Mouse (Mus musculus) G1E-ER4 (cell line): ENCODE results near the gene Tead1. TPM values are rescaled to one million over a fixed set of nuclear protein-coding genes. Genes with fewer than 3 reads are reported as not detected.

Experiments used
- GATA1 ChIP-seq: IDR thresholded peaks from one replicate; pipeline ENCODE4 v1.8.0; 2012; ENCODE audit warnings: low read length, inconsistent platforms
- polyA plus RNA-seq: library from polyadenylated mRNA; stranded (reverse); fragments of >175 nt; gene quantifications from 2 replicates; pipeline ENCODE4 v1.2.3, GENCODE M21; 2012

Tead1 gene
- polyA plus RNA-seq, 1 experiment: not detected

DNA sequence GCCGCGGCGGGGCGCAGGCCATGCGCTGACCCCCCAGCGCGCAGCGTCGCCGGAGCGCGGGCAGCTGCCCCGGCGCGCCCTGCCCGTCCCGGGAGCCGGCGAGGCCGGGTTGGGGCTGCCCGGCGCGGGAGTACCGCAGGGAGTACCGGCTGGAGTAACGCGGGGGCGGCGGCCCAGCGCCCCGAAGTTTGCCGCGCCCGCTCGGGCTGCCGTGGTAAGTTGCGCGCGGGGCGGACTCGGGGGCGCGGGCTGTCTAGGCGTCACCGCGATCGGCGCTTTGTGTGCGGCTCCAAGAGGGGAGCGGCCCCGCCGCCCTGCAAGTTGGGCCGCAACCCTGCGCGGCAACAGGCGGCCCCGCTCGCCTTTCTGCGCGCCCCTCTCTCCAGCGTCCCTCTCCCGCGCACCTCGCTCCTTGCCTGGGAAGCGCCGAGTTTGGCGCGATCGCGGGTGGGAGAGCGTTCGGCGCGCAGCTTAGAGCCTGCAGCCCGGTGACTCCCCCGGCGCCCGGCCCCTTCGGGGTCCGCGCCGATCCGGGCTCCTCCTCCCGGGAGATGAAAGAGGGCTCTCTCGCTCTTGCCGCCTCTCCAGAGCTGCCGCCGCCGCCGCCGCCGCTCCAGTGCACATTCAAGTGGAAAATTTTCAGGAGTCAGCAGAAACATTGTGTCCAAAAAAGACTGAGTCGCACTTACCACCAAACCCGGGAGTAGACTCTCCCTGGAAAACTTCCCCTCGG, 561 bp downstream of the Tead1 start:
- TF ChIP-seq GATA1: no peak

DNA sequence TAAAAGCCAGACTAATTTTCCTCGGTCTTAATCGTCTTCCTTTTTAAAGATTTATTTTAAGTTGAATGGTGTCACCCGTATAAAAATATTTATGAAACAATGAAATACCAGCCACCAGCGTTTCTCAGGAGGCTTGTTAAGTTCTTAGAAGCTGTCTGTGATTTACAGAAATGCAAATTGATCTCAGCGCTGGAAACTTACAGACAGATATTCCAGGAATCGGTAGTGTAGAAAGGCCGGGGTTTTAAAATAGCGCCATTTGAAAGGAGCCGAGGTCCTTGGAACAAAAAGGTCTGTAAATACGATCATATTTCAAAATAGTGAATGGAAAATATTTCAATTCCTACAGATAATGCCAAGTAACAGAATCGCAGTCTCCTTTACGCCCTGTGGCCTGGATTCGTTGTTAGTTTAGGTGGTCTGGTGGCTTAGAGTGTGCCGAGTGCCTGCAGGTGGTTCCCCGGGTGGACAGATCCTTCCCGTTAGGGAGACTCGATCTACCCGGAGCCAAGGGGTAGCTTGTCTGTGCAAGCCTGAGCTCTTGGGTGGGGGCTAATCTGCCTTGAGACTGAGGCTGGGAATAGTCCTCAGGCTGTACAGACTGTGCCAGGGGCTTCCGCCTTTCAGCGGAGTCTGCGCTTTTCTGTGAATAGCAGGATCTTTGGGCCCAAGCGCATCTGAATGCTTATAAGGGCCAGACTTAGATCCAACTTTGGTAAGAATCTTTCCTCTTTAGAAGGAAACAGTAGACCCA, 1.6 kb downstream of the Tead1 start:
- no peak for TF ChIP-seq GATA1

DNA sequence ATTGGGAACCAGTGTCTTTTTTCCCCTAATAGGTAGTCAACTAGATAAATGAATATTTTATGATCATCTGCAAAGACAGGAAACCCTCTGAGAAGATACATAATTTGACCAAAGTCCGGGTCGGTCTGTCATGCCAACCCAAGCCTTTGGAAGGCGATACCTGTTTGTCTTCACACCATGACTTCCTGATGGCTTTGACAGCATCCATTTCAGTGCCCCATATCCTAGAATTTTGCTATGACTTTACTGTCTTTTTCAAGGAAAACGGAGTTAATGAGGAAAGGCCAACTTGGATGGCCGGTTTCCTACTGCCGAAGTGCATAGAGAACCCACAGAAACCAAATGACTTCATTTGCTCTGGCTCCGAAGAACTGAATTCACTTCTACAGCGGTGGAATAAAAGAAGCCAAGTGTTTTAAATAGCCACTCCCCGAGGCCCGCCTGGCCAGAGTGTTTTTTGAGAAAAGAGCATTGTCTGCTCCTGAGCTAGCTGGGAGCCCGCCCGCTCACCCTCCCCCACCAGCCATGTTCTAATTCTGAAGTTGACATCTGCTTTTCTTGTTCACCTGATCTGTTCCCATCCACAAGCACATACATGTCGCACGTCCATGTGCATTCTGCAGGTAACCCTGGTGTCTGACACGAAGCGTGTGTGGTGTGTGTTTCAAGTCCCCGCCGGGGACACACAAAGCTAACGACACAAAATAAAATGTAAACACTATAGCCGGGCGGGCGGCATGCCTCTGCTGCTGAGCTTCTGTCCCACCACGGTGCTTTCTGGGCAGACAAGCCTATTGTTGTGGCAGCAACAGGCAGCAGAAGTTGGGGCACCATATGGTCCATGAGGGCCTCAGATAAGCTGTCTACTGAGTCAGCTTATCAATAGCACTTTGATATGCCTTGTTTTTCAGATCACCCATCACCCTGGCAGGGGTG, 5.8 kb downstream of the Tead1 start:
- TF ChIP-seq GATA1: no peak

DNA sequence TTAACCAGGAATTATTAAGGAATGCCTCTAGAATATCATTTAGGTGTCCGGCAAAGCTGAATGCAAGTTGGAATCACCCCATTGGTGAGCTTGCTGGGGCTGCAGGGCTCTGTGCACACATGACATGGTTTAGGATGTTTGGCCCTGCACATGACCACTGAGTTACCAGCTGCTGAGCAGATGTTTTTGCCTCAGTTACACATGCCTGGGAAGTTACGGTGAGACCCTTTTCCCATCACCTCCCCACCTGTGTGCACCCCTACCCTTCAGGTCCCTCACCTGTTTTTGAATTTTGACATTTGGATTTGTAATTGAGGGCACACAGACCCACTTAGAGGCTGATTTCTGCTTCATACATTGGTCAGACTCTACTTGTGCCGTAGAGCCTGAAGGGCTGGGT, 6.9 kb downstream of the Tead1 start:
- no peak for TF ChIP-seq GATA1

DNA sequence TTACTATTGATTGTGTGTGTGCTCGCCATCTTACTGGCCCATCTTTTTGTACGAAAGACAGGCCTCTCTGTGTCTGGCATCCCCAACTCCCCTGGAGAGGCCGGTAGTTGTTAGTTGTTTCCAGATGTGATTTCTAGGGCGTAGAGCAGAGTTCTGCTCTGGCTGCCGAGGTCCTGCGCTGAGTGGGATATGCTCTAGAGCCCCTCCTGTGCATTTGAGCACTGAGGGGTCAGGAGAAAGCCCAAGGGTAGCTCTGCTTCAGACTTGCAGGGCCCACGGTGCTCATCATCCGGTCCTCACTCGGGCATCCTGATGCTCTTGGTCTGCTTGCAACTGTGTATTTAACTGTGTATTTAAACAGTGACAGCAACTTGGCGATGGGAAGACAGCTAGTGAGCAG, 7.5 kb downstream of the Tead1 start:
- TF ChIP-seq GATA1: no peak

DNA sequence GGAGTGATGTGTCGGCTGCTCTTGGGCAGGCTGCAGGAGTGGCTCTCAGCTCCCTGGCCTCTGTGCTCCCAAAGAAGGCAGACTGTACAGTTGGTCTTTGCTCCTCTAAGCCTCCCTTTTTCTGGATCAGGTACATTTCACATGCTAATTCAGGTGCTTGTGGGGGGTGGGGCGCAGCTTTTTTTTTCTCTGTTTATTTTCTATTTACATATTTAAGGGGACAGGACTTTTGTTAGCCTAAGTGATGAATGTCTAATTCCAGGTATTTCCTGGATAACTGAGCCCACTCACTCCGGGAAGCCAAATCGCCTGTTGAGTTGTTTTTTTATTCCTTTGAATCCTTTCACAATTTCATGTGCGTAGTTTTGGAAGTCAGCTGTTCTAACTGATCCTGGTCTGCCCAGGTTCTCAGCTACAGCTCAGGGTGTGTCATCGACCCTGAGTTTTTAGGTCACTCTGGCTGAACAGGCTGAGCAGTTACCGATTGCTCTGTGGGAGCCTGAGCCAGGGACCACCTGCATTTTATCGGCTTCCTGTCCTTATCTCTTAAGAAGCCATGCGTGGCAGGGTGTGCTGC, 9.4 kb downstream of the Tead1 start:
- TF ChIP-seq GATA1: no peak

DNA sequence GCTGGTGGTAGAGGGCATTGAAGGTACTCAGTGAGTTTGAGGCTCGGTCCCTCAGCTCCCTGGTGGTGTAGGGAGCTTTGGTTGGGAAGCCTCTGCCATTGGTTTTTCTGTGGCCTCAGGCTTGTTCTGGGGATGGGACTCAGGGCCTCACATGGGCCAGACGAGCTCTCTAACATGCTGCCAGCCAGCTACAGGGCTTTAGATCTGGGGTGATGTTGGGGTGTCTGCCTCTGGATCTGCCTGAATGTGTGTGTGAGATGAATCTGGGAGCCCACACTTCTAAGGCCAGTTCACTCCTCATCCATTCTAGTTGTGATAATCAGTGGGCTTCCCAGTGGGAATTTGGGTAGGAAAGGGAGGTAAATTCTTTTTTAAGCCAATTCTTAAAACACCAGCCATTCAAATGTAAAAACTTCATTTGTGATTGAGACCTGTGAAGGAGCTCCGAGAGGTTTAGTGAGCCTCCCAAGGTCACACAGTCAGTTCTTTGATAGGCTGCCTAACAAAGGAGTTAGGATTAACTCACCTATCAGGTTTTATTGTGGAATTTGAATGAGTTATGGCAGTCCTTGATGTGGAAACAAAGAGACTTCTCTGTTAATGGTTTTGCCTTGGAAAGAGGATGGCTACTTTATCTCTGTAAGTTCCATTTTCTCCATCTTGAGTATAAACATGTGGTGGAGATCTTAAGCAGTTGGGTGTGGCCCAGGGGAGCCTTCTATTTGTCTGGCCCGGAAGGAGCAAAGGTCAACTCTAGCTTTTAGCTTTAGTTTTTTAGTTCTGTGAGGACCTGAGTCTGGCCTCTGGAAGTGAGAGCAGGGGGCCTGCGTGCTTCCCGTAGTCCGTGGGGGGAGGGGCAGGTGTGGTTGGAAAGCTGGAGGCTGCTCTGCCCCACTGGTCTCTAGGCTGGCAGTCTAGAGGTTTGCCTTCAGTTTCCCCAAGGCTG, 12.0 kb downstream of the Tead1 start:
- no peak for TF ChIP-seq GATA1

DNA sequence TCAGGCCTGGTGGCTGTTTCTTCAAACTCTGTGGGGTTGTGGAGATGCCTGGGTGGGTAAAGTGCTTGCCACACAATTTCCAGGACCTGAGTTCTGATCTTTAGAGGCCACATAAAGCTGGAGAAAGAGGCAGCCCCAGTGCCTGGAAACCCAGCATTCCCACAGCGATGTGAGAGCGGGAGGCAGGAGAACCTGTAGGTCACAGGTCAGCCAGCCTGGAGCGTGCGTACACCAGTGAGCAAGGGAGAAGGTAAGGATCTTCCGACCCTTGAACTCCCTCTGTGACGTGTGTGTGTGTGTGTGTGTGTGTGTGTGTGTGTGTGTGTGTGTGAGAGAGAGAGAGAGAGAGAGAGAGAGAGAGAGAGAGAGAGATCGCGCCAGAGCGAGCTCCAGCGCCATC, 14.4 kb downstream of the Tead1 start:
- TF ChIP-seq GATA1: no peak

DNA sequence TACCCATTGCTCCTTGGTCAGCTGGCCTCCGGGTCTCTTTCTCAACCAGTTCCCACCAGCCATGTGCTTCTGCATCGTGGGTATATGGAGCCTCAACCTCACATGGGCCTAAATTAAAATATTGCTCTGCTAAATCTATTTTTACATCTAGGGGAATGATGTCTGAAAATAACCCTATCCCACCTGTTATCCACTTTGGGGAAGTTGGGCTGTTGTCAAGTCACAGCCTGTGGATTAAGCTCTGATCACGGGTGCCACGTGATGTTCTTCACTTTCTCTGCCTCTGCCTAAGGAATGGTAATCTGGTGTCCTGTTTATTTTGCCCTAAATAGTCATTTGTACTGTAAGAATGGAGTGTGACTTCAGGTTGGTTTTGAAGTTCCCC, 17.7 kb downstream of the Tead1 start:
- TF ChIP-seq GATA1: no peak

DNA sequence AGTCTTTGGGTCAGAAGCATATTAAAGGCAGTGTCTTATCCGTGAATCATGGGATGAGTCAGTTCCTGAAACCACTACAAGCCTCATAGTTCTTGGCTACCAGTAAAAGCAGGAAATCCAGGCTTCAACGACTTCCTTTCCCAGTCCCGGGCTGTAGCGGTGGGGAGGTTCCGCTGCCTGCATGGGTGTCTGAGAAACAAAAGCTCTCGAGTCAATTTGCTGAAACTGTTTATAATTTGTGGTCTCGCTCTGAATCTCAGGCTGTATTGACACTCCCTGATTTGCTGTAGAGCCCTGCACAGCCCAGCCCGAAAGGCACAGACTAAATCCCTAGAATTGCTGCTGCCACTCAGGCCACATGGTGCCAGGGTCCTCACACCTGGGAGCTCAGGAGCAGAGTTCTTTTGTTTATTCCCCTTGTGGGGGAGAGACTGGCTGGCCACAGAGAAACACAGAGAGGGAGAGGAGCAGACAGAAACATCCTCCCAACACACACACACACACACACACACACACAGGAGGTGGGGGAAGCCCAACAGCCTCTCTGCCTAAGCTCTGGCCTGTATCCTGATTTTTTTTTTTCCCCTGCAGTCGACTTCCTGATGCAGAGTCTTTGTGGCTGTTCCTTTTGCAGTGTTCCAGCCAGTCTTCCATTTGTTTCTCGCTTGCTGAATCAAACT, 18.2 kb downstream of the Tead1 start:
- TF ChIP-seq GATA1: no peak

DNA sequence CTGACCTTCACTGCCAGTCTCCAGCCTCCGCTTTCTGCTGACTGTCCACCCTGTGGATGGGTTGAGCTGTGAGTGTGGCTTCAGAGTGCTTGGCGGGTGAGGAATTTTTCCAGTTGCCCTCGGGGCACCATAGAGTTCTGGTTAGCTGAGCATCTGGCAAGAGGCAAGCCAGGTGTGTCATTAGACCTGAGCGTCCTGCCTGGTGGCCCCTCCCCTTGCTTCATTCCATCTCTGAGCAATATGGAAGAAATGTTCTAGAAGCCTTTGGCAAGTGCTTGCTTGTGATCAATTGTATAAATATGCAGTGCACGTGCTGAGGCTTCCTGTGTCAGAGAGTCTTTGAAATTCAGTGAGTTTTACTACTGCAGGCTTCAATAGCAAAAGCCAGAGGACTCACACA, 21.0 kb downstream of the Tead1 start:
- no peak for TF ChIP-seq GATA1

DNA sequence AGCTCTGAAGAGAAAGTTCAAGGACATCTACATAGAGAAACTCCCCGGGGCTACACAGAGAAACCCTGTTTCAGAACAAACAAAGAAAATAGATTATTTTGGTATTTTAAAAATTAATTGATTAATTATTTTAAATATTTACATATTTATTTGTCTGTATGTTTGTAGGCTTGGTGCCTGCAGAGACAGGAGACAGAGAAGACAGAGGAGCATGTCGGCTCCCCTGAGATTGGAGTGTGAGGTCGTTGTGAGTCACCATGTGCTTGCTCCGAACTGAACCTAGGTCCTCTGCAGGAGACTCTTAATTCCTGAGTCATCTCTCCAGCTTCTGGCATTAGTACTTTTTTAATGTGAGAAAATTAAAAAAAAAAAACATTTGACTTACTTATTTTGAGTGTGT, 24.2 kb downstream of the Tead1 start:
- no peak for TF ChIP-seq GATA1

DNA sequence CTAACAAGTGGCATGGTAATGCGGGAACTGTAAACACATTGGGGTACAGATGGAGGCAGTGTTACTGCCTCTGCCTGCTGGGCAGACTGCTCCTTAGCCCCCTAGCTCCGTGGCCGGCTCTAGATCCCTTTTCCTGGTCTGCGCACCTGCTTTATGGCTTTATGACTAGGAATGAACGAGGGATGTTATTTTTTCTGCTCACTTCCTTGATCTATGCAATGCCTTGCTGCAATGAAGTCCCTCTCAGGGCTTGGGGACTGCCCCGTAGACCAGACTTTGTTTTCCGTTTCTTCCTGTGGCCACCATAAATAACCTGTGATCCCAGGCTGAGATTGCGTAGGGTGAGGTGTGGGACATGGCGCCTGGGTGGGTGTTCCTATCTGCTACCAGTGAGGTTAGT, 26.8 kb downstream of the Tead1 start:
- no peak for TF ChIP-seq GATA1

DNA sequence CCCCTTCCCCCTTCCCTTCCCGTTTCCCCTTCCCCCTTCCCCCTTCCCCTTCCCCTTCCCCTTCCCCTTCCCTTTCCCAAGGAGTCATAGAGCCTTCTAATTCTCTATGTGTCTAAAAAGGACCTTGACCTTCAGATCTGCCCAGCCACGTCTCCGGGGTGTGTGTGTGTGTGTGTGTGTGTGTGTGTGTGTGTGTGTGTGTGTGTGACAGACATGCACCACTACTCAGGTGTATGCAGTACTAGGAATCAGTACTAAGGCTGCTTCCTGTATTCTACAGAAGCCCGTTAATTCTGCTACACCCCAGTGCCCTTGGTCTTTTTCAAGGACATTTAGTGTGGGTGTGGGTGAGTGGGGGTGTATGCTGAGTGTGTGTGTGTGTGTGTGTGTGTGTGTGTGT, 27.6 kb downstream of the Tead1 start:
- no peak for TF ChIP-seq GATA1
